Mouse (Mus musculus): ENCODE results near the gene Pik3r4. TPM values are rescaled to one million over a fixed set of nuclear protein-coding genes. Genes with fewer than 3 reads are reported as not detected.

The Pik3r4 gene
- total RNA-seq (2023), result 10 to 100 TPM; 17.6 to 20.3 TPM

DNA sequence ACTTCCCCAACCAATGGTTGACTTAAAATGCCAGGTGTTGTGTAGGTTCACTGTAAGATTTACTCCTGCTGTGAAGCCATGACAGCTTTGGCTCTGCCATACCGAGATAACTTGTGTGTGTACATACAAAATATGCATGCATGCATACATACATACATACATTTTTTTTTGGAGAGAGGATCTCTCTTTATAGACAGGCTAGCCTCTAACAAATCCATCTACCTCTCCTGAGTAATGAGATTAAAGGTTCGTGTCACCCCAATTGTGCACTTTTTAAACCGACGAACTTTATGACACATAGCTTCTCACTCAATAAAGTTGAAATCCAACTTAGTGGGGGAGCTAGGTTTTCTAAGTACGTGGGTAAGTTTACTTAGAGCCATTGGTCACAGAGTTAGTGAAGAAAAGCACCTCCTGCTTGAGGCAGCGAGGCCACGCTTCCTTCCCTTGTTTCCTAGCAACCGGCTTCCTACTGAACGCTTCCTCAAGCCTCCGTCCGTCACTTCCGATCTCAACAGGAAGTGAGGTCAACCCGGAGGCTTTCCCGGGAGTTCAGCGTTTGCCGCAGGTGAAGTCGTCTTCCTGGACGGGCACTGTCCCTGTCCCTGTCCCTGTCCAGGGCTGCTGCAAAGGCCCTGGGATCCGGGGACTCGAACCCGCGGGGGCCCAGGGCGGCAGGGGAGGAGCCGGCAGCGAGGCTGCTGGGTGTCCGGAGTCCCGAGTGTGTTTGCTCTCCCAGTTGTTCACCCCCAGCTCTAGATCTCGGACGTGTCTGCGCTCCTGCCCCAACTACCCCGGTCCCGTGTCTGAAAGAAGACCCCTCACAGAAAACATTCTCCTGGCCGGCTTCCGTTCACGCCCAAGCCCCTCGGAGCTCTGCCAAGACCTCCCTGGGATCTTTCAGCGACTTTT is at the start of gene Pik3r4:
TSS of gene Pik3r4 (plus strand) at position 519 of the 912 bp plus-strand sequence.

Other genes starting within 250 kb of the Pik3r4 start
- 10 to 100 TPM; 28.8 to 31.8 TPM for gene Aste1, start 247.6 kb upstream of the Pik3r4 start, total RNA-seq (2023)
- gene Nek11, start 247.5 kb upstream of the Pik3r4 start, total RNA-seq (2023), result not detected
- 100 to 1,000 TPM; 133 to 157 TPM for gene Atp2c1, start 115.7 kb upstream of the Pik3r4 start, total RNA-seq (2023)
- gene Col6a6, start 185.2 kb downstream of the Pik3r4 start, total RNA-seq (2023), result under 1 TPM in 1 of 2 experiments, not detected in 1; 0.07 TPM

All from neutrophil, adult 83 days (primary cell).